Comparison of ENCODE assay signal across 22 mouse cellular contexts in the genomic region with DNA sequence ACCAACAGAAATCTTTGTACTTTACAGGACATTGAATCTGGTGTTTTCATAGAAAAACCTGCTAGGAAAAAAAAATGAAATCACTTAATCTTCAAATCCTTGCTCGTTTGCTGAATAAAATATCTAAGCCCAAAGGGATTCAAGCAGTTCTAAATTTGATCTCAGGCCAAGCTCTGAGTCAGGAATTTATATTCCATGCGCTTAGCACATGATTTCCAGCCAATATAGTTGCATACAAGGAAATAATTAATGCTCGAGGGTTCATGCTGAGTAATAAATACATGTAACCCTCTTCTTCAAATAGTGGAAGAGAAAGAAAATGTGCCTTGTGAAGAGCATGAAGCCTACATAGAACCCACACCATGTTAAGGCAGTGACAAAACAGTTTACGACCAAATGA.
DNase-seq lines count a peak whose midpoint lies in the region; ATAC-seq and TF ChIP-seq lines count a peak whose summit lies in the region.
"Had no signal": no experiment of that assay in that cellular context is flagged by ENCODE, and none has a peak within 500 bp of the region (broad histone marks: within the 10 kb centered on the region; RNA-seq: fewer than 3 reads in every experiment).

No protein-coding gene starts in this region.

- no peak overlapping the region for H3K9ac ChIP-seq in embryonic facial prominence, embryonic 14.5 days (ENCODE audit: low read depth, low read length)
- no peak overlapping the region for H3K9ac ChIP-seq in hindbrain, postnatal 0 days (replicated peaks; ENCODE audit: low read length)
- H3K9ac ChIP-seq in hindbrain, embryonic 16.5 days (ENCODE audit: low read depth, low read length): no peak overlapping the region
- H3K9ac ChIP-seq in midbrain, embryonic 14.5 days (replicated peaks; ENCODE audit: low read length): no peak overlapping the region
- H3K9ac ChIP-seq in midbrain, embryonic 13.5 days (replicated peaks): no peak overlapping the region
- H3K9ac ChIP-seq in stomach, postnatal 0 days (ENCODE audit: low read length): no peak overlapping the region
- H3K9ac ChIP-seq: embryonic facial prominence, embryonic 12.5 days; forebrain, embryonic 13.5 days; heart, embryonic 15.5 days; hindbrain, embryonic 15.5 days had no signal

- TF ChIP-seq CTCF in hindbrain, postnatal 0 days (IDR thresholded peaks at IDR 0.05; ENCODE audit: low read depth): no peak
- no peak for TF ChIP-seq CTCF in stomach, postnatal 0 days (IDR thresholded peaks at IDR 0.05; ENCODE audit: low read depth)

- ATAC-seq in embryonic facial prominence, embryonic 14.5 days (ENCODE audit: low read depth): no peak
- ATAC-seq in hindbrain, postnatal 0 days: no peak
- no peak for ATAC-seq in hindbrain, embryonic 16.5 days
- ATAC-seq in midbrain, embryonic 14.5 days (ENCODE audit: low FRiP score, low TSS enrichment): no peak
- no peak for ATAC-seq in midbrain, embryonic 13.5 days
- ATAC-seq in stomach, postnatal 0 days (ENCODE audit: low FRiP score, low TSS enrichment): peak; percentile 38; the same call in 1 of the 2 replicates
- ATAC-seq: CD4-positive, CD25-positive, alpha-beta regulatory T cell, adult 4 months had no signal

- no peaks in the 10 kb centered on the region for H3K9me3 ChIP-seq in embryonic facial prominence, embryonic 14.5 days (ENCODE audit: control insufficient read depth, low read length)
- H3K9me3 ChIP-seq in embryonic facial prominence, embryonic 10.5 days: no peaks in the 10 kb centered on the region
- H3K9me3 ChIP-seq in hindbrain, postnatal 0 days (ENCODE audit: low read length): no peaks in the 10 kb centered on the region
- H3K9me3 ChIP-seq in hindbrain, embryonic 16.5 days (ENCODE audit: control insufficient read depth, low read length): no peaks in the 10 kb centered on the region
- H3K9me3 ChIP-seq in midbrain, embryonic 14.5 days (ENCODE audit: control insufficient read depth, low read length): no peaks in the 10 kb centered on the region
- H3K9me3 ChIP-seq in midbrain, embryonic 13.5 days: no peaks in the 10 kb centered on the region
- H3K9me3 ChIP-seq in stomach, postnatal 0 days (ENCODE audit: control insufficient read depth, low read length): no peaks in the 10 kb centered on the region
- H3K9me3 ChIP-seq: embryonic facial prominence, embryonic 12.5 days; forebrain, embryonic 13.5 days; G1E; heart, embryonic 15.5 days; hindbrain, embryonic 15.5 days had no signal

- no peaks in the 10 kb centered on the region for H3K4me1 ChIP-seq in embryonic facial prominence, embryonic 14.5 days (ENCODE audit: control insufficient read depth, insufficient read depth, low read length)
- H3K4me1 ChIP-seq in embryonic facial prominence, embryonic 10.5 days: no peaks in the 10 kb centered on the region
- no peaks in the 10 kb centered on the region for H3K4me1 ChIP-seq in hindbrain, postnatal 0 days (ENCODE audit: insufficient read depth, low read length)
- H3K4me1 ChIP-seq in hindbrain, embryonic 16.5 days (ENCODE audit: control insufficient read depth, insufficient read depth, low read depth, low read length): no peaks in the 10 kb centered on the region
- 0 out of 2 replicates have a peak, but pooled peaks cover 6% of the 10 kb centered on the region for H3K4me1 ChIP-seq in midbrain, embryonic 14.5 days (ENCODE audit: control insufficient read depth, insufficient read depth, low read length)
- 0 out of 2 replicates have a peak, but pooled peaks cover 3% of the 10 kb centered on the region for H3K4me1 ChIP-seq in midbrain, embryonic 13.5 days (replicated peaks)
- no peaks in the 10 kb centered on the region for H3K4me1 ChIP-seq in stomach, postnatal 0 days (replicated peaks; ENCODE audit: control insufficient read depth, insufficient read depth)
- H3K4me1 ChIP-seq: embryonic facial prominence, embryonic 12.5 days; forebrain, embryonic 13.5 days; heart, embryonic 15.5 days; hindbrain, embryonic 15.5 days had no signal

- no peak overlapping the region for H3K27ac ChIP-seq in embryonic facial prominence, embryonic 14.5 days (replicated peaks; ENCODE audit: low read depth, low read length)
- H3K27ac ChIP-seq in embryonic facial prominence, embryonic 10.5 days (replicated peaks): no peak overlapping the region
- no peak overlapping the region for H3K27ac ChIP-seq in hindbrain, postnatal 0 days
- no peak overlapping the region for H3K27ac ChIP-seq in hindbrain, embryonic 16.5 days (ENCODE audit: low read depth, low read length)
- no peak overlapping the region for H3K27ac ChIP-seq in midbrain, embryonic 14.5 days (replicated peaks; ENCODE audit: low read depth, low read length)
- H3K27ac ChIP-seq in midbrain, embryonic 13.5 days: no peak overlapping the region
- H3K27ac ChIP-seq in stomach, postnatal 0 days (replicated peaks): no peak overlapping the region
- H3K27ac ChIP-seq: embryonic facial prominence, embryonic 12.5 days; forebrain, embryonic 13.5 days; heart, adult 2 months; heart, embryonic 15.5 days; hindbrain, embryonic 15.5 days had no signal

- TF ChIP-seq EP300 in stomach, postnatal 0 days (optimal IDR thresholded peaks at IDR 0.05): no peak

- peak; percentile 51 for DNase-seq in embryonic facial prominence, embryonic 14.5 days (ENCODE audit: low spot score)
- no peak for DNase-seq in embryonic facial prominence, embryonic 10.5 days (ENCODE audit: low spot score)
- peak; percentile 19 for DNase-seq in hindbrain, postnatal 0 days (ENCODE audit: low spot score)
- peak; percentile 52 for DNase-seq in midbrain, embryonic 14.5 days
- DNase-seq in stomach, postnatal 0 days (ENCODE audit: low spot score): no peak
- no peak for DNase-seq in urinary bladder, postnatal 14 days (ENCODE audit: low spot score)
- DNase-seq: adrenal gland, postnatal 10 days; B cell, adult 2 months; cerebellum, adult 18-20 months; embryo, embryonic 11 days; gastrocnemius, postnatal 14 days; heart, adult 2 months; heart, postnatal 14 days had no signal

- H3K27me3 ChIP-seq in embryonic facial prominence, embryonic 14.5 days (replicated peaks; ENCODE audit: control insufficient read depth, insufficient read depth, low read length): no peaks in the 10 kb centered on the region
- H3K27me3 ChIP-seq in embryonic facial prominence, embryonic 10.5 days (replicated peaks; ENCODE audit: low read depth, poor library complexity, severe bottlenecking): no peaks in the 10 kb centered on the region
- H3K27me3 ChIP-seq in hindbrain, postnatal 0 days (ENCODE audit: insufficient read depth, low read length): no peaks in the 10 kb centered on the region
- no peaks in the 10 kb centered on the region for H3K27me3 ChIP-seq in hindbrain, embryonic 16.5 days (replicated peaks; ENCODE audit: control insufficient read depth, insufficient read depth, low read length)
- no peaks in the 10 kb centered on the region for H3K27me3 ChIP-seq in midbrain, embryonic 14.5 days (ENCODE audit: control insufficient read depth, insufficient read depth, low read length)
- H3K27me3 ChIP-seq in midbrain, embryonic 13.5 days: no peaks in the 10 kb centered on the region
- H3K27me3 ChIP-seq in stomach, postnatal 0 days (ENCODE audit: control insufficient read depth, insufficient read depth, low read length): no peaks in the 10 kb centered on the region
- H3K27me3 ChIP-seq: embryonic facial prominence, embryonic 12.5 days; forebrain, embryonic 13.5 days; heart, embryonic 15.5 days; hindbrain, embryonic 15.5 days had no signal

- WGBS in embryonic facial prominence, embryonic 14.5 days: 61% methylated on average over 4 of the region's 4 CpGs
- WGBS in embryonic facial prominence, embryonic 10.5 days: 87% methylated on average over 4 of the region's 4 CpGs
- WGBS in hindbrain, postnatal 0 days: 47% methylated on average over 4 of the region's 4 CpGs
- WGBS in hindbrain, embryonic 16.5 days: 62% methylated on average over 4 of the region's 4 CpGs
- 58% methylated on average over 4 of the region's 4 CpGs for WGBS in midbrain, embryonic 14.5 days
- WGBS in midbrain, embryonic 13.5 days: 65% methylated on average over 4 of the region's 4 CpGs
- 23% methylated on average over 4 of the region's 4 CpGs for WGBS in stomach, postnatal 0 days

- H3K4me3 ChIP-seq in embryonic facial prominence, embryonic 14.5 days (ENCODE audit: low read depth, low read length): no peak overlapping the region
- H3K4me3 ChIP-seq in embryonic facial prominence, embryonic 10.5 days: no peak overlapping the region
- no peak overlapping the region for H3K4me3 ChIP-seq in hindbrain, postnatal 0 days (ENCODE audit: low read length)
- no peak overlapping the region for H3K4me3 ChIP-seq in hindbrain, embryonic 16.5 days (ENCODE audit: low read length)
- no peak overlapping the region for H3K4me3 ChIP-seq in midbrain, embryonic 14.5 days (replicated peaks; ENCODE audit: low read depth, low read length)
- no peak overlapping the region for H3K4me3 ChIP-seq in midbrain, embryonic 13.5 days (replicated peaks)
- H3K4me3 ChIP-seq in stomach, postnatal 0 days (ENCODE audit: low read depth, low read length): no peak overlapping the region
- H3K4me3 ChIP-seq: embryonic facial prominence, embryonic 12.5 days; forebrain, embryonic 13.5 days; heart, adult 2 months; heart, embryonic 15.5 days; hindbrain, embryonic 15.5 days had no signal

- no peak overlapping the region for H3K4me2 ChIP-seq in embryonic facial prominence, embryonic 14.5 days (ENCODE audit: low read depth, low read length)
- H3K4me2 ChIP-seq in hindbrain, postnatal 0 days (ENCODE audit: low read depth, low read length): no peak overlapping the region
- H3K4me2 ChIP-seq in hindbrain, embryonic 16.5 days (ENCODE audit: low read length): no peak overlapping the region
- H3K4me2 ChIP-seq in midbrain, embryonic 14.5 days (ENCODE audit: low read length): no peak overlapping the region
- no peak overlapping the region for H3K4me2 ChIP-seq in midbrain, embryonic 13.5 days (replicated peaks)
- H3K4me2 ChIP-seq in stomach, postnatal 0 days (replicated peaks; ENCODE audit: low read depth): no peak overlapping the region
- H3K4me2 ChIP-seq: embryonic facial prominence, embryonic 12.5 days; forebrain, embryonic 13.5 days; heart, embryonic 11.5 days; heart, embryonic 15.5 days; hindbrain, embryonic 15.5 days had no signal

- H3K36me3 ChIP-seq in embryonic facial prominence, embryonic 14.5 days (ENCODE audit: control insufficient read depth, insufficient read depth, low read length): no peaks in the 10 kb centered on the region
- H3K36me3 ChIP-seq in embryonic facial prominence, embryonic 10.5 days (replicated peaks): no peaks in the 10 kb centered on the region
- no peaks in the 10 kb centered on the region for H3K36me3 ChIP-seq in hindbrain, postnatal 0 days (ENCODE audit: insufficient read depth, low read length)
- H3K36me3 ChIP-seq in hindbrain, embryonic 16.5 days (ENCODE audit: control insufficient read depth, insufficient read depth, low read length): no peaks in the 10 kb centered on the region
- H3K36me3 ChIP-seq in midbrain, embryonic 14.5 days (ENCODE audit: control insufficient read depth, insufficient read depth, low read length): no peaks in the 10 kb centered on the region
- H3K36me3 ChIP-seq in midbrain, embryonic 13.5 days: no peaks in the 10 kb centered on the region
- H3K36me3 ChIP-seq in stomach, postnatal 0 days (ENCODE audit: control insufficient read depth, insufficient read depth, low read length): no peaks in the 10 kb centered on the region
- H3K36me3 ChIP-seq: embryonic facial prominence, embryonic 12.5 days; G1E; heart, embryonic 15.5 days; hindbrain, embryonic 15.5 days had no signal

Comparison
In these comparisons a context has a peak if more than half of its experiments do, and no peak if none do; other contexts are left out.
1. DNase-seq: peak in embryonic facial prominence, embryonic 14.5 days (single experiment), hindbrain, postnatal 0 days (single experiment) and midbrain, embryonic 14.5 days (single experiment); none in embryonic facial prominence, embryonic 10.5 days (single experiment), stomach, postnatal 0 days (single experiment) and urinary bladder, postnatal 14 days (single experiment).